Mouse (Mus musculus) layer of hippocampus, postnatal 14 days (tissue): ENCODE measurements around the gene Gpr33. TPM values are rescaled to one million over a fixed set of nuclear protein-coding genes. Genes with fewer than 3 reads are reported as not detected.

Experiments used
- DNase-seq, 2 experiments: peaks; one replicate each; pipeline ENCODE4 v3.0.0; 2021 to 2022; ENCODE audit warnings: low spot score in 2 of 2, mixed read lengths in 1 of 2
- total RNA-seq, 2 experiments: library from RNA; stranded (reverse); gene quantifications; 2 replicates each; pipeline ENCODE4 v1.2.3; 2021

The Gpr33 gene
- total RNA-seq, 2 experiments from 2014 or later, result not detected

GRCm38 (mm10) chr12:51985826-51986225 lies 42.0 kb downstream of the Gpr33 start:
- DNase-seq, result no peak

- no peak for DNase-seq
These were observed 42.6 kb downstream of the Gpr33 start for GRCm38 (mm10) chr12:51985163-51985748.

GRCm38 (mm10) chr12:51983625-51984024 lies 44.2 kb downstream of the Gpr33 start:
- DNase-seq, result no peak

- DNase-seq, result no peak
These were observed 51.3 kb downstream of the Gpr33 start for GRCm38 (mm10) chr12:51976531-51976930.

- DNase-seq, result no peak
These were observed 53.5 kb downstream of the Gpr33 start for GRCm38 (mm10) chr12:51974381-51974780.

Other genes with a start within 250 kb of the Gpr33 start
- 10 to 100 TPM; 81.7 to 85.4 TPM for gene Hectd1, start 198.5 kb downstream of the Gpr33 start, total RNA-seq
- gene Heatr5a, start 56.7 kb downstream of the Gpr33 start, total RNA-seq, result 1 to 10 TPM; 7.6 to 9.1 TPM
- gene Dtd2, start 21.6 kb downstream of the Gpr33 start, total RNA-seq, result 10 to 100 TPM; 11.5 to 11.9 TPM
- gene Nubpl, start 69.7 kb upstream of the Gpr33 start, total RNA-seq, result 1 to 10 TPM; 5.1 to 5.4 TPM